Mouse (Mus musculus) brain, embryonic 14.5 days (tissue): Measurements from ENCODE around the gene Hecw2. TPM values are rescaled to one million over a fixed set of nuclear protein-coding genes. Genes with fewer than 3 reads are reported as not detected.
A peak's percentile ranks its signal among the peaks of the same experiment; 100 is the strongest.

ENCODE experiments used
- DNase-seq: peaks from one replicate; pipeline ENCODE4 v3.0.0-alpha.2; 2011; ENCODE audit warnings: low read depth
- CTCF ChIP-seq: fragments of 200-500 bp; IDR thresholded peaks from 2 replicates; pipeline ENCODE4 v1.5.1; 2012; ENCODE audit warnings: inconsistent platforms, mild to moderate bottlenecking, moderate library complexity, borderline replicate concordance; ENCODE audit not compliant: insufficient read depth, insufficient read length; ENCODE audit errors: extremely low read depth
- POLR2A ChIP-seq: fragments of 200-500 bp; IDR thresholded peaks from 2 replicates; pipeline ENCODE4 v1.6.1; 2012; ENCODE audit warnings: mild to moderate bottlenecking, inconsistent platforms, borderline replicate concordance; ENCODE audit not compliant: poor library complexity, insufficient read depth, insufficient read length, severe bottlenecking; ENCODE audit errors: extremely low read depth
- polyA plus RNA-seq: library from polyadenylated mRNA; depleted of rRNA; stranded (reverse); fragments of >200 nt; gene quantifications from 2 replicates; pipeline ENCODE4 v1.2.3, GENCODE M21; 2012

Hecw2 gene
- polyA plus RNA-seq, 1 experiment: 4.7 TPM

DNA sequence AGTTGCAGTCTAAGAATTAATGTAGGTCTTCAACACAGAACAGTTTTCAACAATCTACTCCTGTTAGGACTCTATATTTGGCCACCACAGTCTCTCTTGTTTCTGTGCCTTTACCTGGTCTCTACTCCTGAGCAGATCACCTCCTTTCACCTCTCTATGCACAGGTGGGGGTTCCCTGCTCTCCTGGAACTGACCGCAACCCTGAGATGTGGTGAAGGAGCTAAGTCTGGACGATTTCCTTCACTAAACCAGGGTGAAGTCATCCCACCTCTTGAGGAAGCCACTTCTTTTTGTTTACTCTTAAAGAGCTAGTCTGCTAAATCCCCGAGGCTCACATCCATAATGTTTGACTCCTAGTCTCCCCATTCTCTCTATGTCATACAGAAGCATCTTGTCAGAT is 351.9 kb downstream of the Hecw2 start:
- no peak for DNase-seq
- TF ChIP-seq POLR2A: no peak
- no peak for TF ChIP-seq CTCF

DNA sequence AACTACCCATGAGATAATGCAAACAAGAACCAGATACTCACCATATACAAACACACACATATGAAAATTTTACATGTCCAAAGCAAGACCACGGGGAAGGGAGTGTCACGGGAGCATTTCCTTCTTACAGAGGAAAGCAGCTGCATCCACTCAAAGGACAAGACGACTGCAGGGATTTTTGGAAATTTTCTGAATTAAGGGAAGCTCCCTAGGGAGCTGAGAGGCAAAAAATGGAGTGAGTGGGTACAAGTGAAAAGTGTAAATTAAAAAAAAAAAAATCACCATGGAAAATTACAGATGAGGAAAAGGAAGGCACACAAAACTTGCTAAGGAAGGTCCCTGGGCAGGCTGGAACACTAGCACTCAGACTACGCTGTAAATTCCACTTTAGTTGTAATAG is 353.9 kb downstream of the Hecw2 start:
- TF ChIP-seq CTCF (no peak), POLR2A (no peak)
- no peak for DNase-seq

DNA sequence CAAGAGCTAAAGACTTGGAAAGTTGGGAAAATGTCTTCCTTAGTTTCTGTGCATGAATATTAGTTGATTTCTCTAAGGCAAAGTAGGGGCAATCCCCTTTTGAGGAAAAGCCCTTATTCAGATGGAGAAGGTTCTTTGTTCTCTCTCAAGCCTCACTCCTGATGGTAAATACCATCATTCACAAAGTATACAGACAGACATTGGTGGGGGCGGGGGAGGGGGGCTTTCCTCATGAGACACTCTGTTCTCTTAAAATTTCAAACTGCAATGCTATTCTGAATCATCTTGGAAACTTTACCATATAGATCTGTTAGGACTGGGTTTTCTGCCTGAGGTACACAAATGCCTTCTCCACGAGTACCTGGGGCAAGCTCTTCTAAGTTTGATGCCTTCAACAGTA is 355.6 kb downstream of the Hecw2 start:
- no peak for DNase-seq

DNA sequence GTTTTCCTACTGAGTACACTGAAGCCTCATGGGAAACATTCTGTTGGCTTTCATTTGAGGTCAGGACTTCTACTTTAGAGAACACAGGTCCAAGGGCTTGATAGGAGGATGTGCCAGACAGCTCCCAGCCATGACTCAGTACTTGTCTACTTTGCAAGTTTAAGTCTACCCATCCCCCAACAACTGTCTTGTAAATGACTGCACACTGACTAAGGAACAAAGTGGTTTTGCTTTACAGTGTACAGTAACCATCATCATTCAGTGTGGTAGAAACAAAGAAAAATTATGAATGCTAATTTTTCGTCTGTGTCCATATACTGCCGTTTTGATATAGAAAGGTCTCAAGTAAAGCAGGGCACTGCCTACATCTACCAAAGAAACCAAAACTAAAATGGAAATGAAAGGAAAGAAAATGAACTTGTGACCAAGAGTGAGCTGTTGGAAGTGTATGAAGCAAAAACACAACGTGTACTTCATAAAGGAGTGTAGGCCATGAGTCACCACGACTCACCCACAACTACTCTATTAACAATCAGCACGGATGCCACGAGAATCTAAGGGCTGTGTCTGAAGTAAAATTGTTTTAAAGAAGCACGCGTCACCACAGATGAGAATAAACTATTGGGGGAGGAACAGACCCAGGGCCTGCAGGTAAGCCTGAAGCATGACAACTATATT is 356.6 kb downstream of the Hecw2 start:
- TF ChIP-seq POLR2A: no peak
- no peak for TF ChIP-seq CTCF
- no peak for DNase-seq

More for the DNA sequence above, 355.6 kb downstream of the Hecw2 start:
- TF ChIP-seq CTCF: no peak
- no peak for TF ChIP-seq POLR2A

DNA sequence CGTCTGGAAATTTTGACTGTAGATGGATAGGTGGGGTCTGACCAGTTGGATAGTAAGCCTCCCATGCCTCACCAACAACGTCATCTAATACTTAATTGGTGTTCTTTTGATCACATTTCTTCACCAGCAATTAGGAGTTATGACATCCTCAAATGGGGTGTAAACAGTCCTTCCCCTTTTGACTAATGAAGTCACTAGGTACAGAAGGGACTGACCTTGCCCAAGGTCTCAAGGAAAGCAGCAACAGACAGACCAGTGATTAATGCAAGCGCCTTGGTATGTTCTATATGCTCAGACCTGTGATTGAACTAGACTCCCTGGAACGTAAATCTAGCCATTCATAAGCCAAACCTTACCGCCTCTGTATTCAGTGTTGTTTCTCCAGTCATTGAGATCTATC is 364.7 kb downstream of the Hecw2 start:
- no peak for DNase-seq
- TF ChIP-seq POLR2A (no peak), CTCF (no peak)

DNA sequence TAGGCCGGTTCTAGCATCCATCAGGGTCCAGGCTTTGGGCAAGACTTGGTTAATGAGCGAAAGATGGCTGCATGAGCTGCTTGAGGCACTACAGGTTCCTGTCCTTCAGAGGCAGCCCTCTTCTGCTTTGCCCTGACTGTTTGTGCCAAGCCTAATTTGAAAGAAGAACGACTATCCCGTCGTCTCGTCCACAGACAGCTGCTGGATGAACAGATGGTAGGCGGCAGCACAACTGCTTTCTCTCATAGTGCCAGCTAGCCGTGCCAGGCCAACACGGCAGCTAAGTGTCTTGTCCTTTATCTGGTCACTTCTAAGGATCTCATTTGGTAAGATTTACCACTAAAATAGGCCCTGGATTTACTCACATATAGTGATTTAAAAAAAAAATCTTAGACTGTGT is 365.9 kb downstream of the Hecw2 start:
- peak; percentile 57 for DNase-seq
- TF ChIP-seq CTCF (no peak), POLR2A (no peak)

DNA sequence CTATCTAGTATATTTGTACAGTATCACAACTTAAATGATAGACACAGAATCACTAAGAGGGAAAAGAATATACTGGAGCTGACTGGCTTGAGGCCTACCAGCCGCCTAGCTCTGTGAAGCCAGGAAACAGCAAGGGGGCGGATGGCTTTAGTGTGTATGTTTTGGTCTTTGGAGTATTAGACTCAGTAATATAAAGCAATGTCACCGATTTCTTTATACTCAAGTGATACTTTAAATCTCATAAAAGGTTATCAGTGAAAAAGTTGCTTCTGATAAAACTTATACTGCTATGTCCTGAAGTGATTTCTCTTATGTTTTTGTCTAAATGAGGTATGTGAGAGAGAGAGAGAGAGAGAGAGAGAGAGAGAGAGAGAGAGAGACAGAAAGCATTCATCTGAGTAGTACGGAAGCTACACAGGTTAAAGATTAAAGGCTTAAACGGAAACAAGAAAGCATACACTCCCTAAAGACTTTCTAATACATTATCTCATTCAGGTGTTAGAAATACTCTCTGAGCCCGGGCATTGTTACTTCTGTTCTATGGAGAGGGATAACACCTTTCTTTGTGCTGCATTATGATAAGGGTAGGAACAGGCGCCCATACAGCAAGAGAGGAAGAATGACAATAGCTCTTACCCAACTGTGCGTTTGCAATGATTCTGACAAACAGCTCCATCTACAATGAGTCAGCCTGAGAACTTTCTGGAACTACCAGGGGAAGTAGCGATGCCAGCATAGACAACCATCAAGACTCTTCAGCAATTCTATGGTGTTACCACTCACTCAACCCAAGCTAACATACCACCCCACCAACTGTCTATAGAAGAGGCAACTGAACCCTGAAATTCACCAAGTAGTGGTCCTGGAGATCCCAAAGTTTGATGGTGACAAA is 370.3 kb downstream of the Hecw2 start:
- TF ChIP-seq POLR2A: no peak
- no peak for TF ChIP-seq CTCF
- no peak for DNase-seq

DNA sequence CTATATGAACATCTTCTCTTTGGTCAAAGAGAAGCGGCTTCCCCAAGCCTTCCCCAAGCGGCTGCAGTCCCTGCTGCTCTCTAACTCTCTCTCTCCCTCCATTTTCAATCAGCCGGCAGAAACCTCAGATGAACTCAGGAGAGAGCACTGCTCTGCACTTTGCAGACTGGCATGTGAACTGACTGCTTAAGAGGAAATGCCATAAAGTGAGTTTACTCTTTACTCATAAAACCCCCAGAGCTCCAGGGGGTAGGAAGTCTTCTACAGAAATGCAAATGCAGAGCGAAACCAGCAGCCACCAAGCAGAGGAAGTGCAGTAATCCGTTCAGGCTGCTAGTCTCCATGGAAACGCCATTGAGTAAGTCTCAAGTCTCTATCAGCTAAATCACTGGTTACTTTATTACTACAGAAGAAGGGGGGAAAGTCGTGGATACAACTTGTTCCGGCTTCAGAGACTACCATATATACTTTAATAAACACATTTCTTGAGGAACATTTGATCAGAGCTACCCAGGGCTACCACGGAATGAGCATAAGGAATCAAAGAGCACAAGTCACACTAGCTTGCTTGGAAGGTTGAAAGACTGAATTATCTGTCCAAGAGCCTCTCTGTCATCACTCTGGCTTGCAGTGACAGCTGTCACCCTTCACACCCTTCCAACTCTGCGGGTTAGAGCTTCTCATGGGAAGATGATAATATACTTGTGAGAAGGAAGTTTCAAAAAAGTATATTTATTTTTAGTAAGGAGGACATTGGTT is 371.1 kb downstream of the Hecw2 start:
- TF ChIP-seq POLR2A (no peak), CTCF (no peak)
- DNase-seq: peak; percentile 90

DNA sequence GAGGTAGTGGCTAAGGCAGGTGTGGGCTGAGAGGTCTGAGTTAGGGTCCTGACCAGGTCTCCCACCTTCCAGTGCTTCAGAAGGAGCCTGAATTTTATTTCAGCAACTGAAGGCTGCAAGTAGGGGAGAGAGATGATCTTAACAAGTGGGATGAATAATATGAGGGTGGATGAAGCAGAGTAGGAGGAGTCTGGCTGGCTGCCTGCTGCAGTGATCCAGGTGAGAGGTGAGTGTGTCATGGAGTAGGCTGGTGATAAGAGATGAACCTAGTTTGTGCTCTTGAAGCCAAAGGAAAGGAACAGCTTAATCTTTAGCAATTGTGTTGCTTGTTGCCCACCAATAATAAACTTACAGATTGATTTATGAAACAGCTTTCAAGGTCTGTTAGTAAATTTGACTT is 373.0 kb downstream of the Hecw2 start:
- TF ChIP-seq CTCF (no peak), POLR2A (no peak)
- DNase-seq: no peak

DNA sequence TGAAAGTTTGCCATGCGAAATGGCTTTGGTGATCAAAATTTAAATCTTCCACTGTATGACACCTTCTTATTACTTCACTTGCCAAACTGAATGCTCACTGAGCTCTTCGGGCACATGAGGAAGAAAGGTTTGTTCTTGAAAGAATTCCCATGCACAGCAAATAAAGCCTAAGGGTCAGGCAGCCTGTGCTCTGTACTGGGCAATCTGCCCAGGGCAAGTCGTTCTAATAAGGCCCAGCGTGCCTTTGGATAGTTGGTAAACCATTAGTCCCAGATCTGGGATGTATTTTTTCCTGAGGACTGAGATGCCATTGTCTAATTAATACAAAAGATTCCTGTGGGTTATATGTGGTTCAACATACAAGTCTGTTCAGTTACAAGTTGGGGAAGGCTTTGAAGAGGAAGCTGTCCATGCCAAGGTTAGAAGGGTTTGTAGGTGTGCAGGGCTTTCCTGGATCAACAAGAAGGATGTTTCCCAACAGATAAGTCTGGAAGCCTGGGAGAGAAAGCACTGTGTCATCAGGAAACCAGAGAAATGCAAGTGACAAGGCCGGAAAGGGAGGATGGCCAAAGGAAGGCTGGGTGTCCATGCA is 374.8 kb downstream of the Hecw2 start:
- TF ChIP-seq POLR2A (no peak), CTCF (no peak)
- DNase-seq: peak; percentile 63

DNA sequence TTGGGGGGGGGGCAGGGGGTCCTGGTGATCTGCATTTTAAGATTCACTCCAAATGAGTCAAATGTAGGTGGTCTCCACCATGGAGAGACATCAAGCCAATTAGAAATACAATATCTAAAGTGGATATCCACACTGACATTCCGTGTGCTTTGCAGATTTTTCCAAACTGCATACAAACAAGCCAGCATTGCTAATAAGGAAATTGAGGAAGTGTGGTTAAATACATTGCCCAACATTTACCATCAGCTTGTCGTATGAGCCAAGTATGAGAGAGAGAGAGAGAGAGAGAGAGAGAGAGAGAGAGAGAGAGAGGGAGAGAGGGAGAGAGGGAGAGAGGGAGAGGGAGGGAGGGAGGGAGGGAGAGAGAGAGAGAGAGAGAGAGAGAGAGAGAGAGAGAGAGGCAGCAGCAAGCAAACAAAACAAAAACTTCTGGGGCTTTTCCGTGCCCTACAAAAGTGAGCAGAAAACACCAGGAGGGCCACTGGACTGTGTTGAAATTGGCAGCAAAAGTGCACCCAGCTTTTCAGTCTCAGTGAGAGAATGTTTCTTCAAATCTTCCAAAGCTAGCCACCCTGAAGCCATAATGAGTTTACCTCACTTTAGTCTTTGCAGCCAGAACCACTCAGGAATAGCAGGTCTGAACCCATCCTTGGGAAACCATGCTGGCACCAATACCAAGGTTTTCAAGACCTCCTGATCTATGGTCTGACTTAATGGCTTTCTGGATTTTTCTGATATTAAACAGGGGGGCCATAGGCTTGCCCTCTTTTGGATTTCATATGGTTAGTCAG is 376.7 kb downstream of the Hecw2 start:
- peak; percentile 15 for DNase-seq
- TF ChIP-seq POLR2A (no peak), CTCF (no peak)
